Mouse (Mus musculus): ENCODE measurements around the gene Lysmd4.
"Not testable (repeated sequence)": the region's sequence is repeated elsewhere in the genome, so short reads cannot be mapped to it uniquely, and the experiment has no call there.

The Lysmd4 gene

GRCm38 (mm10) chr7:67230640-67231140 lies 8.3 kb downstream of the Lysmd4 start:
- no peak for DNase-seq (ENCODE audit: low spot score)

DNA sequence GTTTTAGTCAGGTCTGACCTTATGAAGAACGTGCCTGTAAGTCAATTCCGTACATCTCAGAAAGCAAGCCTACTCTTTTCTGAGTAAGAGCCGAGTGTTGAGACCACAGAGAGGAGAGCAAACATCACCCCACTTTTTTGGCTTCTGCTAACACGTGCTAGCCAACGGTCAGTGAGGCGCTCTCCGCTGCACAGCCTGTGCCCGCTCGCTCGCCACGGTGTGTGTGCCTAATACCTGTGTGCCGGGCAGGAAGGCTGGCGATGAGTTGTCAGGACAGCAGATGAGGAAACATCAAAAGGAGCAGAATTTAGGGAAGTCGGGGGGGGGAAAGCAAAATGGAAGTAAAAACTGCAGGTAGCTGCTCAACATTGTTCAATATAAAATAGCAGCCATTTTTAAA lies 10.2 kb downstream of the Lysmd4 start:
- no peak for DNase-seq (ENCODE audit: low spot score)

DNA sequence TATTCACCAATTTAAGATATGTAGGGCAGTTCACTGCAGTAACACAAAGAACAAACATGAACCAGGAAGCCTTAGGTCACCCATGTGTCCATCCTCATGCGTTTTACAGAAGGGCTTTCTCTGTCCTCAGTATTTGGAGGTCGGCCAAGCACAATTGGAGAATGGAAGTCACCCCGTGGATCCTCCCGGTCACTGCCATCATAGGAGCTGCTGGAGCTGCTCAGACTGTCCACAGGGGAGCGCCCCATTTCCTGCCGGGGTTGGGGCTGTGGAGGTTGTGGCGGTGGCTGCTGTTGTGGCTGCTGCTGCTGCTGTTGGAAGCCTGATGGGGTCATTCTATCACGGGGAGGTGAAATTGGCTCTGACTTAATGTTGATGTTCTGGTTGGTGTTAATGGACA lies 12.5 kb downstream of the Lysmd4 start:
- DNase-seq (ENCODE audit: low spot score) = no peak

DNA sequence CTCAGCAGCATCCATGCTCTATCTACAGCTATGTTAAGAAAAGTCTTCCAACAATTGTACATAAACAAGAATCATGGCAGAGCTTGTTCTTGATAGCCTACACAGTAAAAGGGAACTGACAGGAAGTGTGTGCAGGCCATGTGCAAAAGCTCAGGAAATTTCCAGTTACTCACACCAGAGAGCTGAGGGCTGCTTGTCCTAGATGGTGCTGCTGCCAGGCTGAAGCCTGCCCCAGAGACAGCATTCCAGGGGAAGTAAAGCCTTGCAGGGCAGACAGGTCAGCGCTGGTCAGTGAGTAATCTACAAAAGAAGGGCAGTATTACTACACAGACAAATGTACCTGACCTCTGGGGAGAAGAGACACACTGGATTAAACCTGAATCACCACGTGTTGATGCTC lies 14.0 kb downstream of the Lysmd4 start:
- no peak for DNase-seq (ENCODE audit: low spot score)

DNA sequence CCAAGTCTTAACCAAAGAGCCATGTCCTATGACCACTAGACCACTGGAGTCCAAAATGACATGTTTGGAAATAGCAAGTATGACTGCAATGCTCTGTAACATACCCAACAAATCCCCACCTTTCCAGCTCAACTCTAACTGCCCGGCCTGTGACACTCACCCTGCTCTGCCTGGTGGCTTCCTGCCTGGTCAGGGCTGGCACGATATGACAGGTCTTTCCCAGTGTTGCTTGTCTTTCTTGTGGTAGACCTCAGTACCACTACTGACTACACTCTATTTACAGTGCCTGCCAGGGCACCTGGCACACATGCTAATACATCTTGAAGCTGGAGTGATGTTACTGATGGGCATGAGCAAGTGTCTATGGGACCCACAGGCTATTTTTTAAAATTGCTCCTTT lies 15.4 kb downstream of the Lysmd4 start:
- DNase-seq (ENCODE audit: low spot score) = no peak

GRCm38 (mm10) chr7:67241969-67242368 lies 19.6 kb downstream of the Lysmd4 start:
- DNase-seq (ENCODE audit: low spot score) = no peak

GRCm38 (mm10) chr7:67243121-67243893 lies 21.0 kb downstream of the Lysmd4 start:
- DNase-seq (ENCODE audit: low spot score) = no peak

- no peak for DNase-seq (ENCODE audit: low spot score)
Observed at GRCm38 (mm10) chr7:67243894-67244282, 21.5 kb downstream of the Lysmd4 start.

DNA sequence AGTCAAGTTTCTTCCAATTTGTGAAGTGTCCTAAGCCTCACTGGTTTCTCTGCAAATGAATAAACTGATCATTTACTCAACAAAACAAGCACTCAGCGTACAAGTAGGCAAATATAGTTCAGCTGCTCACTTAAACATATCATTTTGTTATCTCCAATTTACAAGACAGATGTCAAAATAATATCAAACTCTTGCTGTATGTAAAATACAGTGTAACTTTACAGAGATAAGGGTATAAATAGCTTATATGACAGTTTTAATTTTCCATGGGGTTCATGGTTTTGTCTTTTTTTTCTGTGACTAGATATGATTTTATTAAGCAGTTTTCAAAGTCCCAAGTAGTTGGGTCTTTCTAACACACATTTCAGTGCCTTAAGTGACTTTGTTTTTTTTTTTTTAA lies 22.9 kb downstream of the Lysmd4 start:
- no peak for DNase-seq (ENCODE audit: low spot score)

DNA sequence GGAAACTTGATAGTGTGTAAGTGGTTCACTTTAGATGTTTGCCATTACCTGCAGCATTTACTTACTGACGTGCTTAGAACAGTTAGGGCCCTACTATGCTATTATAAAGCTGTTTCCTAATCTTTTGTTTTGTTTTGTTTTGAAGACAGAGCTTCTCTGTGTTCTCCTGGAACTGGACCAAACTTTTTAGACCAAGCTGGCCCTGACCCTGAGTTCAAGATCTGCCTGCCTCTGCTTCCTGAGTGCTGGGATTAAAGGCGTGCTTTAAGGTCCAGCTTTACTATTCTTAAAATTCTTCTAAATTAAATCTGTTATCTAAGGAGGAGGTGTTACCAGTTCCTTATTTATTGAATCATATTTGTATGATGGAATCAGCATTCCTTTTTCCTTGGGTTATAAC lies 23.7 kb downstream of the Lysmd4 start:
- no peak for DNase-seq (ENCODE audit: low spot score)

GRCm38 (mm10) chr7:67259828-67260563 lies 37.7 kb downstream of the Lysmd4 start:
- peak; percentile 70 for DNase-seq (ENCODE audit: low spot score)

- DNase-seq (ENCODE audit: low spot score) = not testable (repeated sequence)
Observed at GRCm38 (mm10) chr7:67270447-67270846, 48.1 kb downstream of the Lysmd4 start.

GRCm38 (mm10) chr7:67283581-67283980 lies 61.2 kb downstream of the Lysmd4 start:
- DNase-seq (ENCODE audit: low spot score) = no peak

- DNase-seq (ENCODE audit: low spot score) = no peak
Observed at GRCm38 (mm10) chr7:67287456-67287855, 65.1 kb downstream of the Lysmd4 start.

GRCm38 (mm10) chr7:67291356-67291755 lies 69.0 kb downstream of the Lysmd4 start:
- DNase-seq (ENCODE audit: low spot score) = no peak

GRCm38 (mm10) chr7:67296419-67296818 lies 74.1 kb downstream of the Lysmd4 start:
- no peak for DNase-seq (ENCODE audit: low spot score)

DNA sequence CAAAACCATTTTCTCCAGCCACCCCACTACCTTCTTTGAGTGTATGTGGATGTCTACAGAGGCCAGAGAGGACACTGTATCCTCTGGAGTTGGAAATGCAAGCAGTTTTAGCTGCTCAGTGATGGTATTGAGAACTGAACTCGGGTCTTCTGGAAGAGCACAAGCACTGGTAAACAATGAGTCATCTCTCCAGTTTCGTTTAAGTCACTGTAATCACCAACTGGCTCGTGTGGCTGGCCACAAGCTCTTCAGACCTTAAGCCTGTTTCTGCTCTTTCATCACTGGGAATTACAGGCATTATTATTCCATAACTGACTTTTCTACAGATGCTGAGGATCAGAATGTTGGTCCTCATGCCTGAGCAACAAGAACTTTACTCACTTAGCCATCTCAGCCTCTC lies 82.6 kb downstream of the Lysmd4 start:
- DNase-seq (ENCODE audit: low spot score) = no peak

DNA sequence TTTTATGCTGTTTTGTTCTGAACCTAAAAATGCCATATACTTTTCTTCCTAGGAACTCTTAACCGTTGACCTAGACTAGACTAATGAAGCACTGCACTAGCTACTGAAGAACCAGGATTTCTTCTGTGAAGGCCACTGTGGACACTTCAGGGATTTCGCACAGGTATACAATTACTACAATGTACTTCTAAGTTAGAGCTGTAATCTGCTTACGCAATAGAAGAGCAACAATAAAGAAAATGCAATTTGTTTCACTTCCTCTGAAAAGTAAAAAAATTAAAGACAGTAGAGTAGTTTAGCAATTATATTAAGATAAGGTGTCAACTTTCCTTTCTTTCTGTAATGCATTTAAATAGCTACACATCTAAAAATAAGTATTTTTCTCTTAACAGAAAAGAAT lies 84.7 kb downstream of the Lysmd4 start:
- no peak for DNase-seq (ENCODE audit: low spot score)

- no peak for DNase-seq (ENCODE audit: low spot score)
Observed at GRCm38 (mm10) chr7:67308102-67308501, 85.8 kb downstream of the Lysmd4 start.

- no peak for DNase-seq (ENCODE audit: low spot score)
Observed at GRCm38 (mm10) chr7:67310151-67310550, 87.8 kb downstream of the Lysmd4 start.

DNA sequence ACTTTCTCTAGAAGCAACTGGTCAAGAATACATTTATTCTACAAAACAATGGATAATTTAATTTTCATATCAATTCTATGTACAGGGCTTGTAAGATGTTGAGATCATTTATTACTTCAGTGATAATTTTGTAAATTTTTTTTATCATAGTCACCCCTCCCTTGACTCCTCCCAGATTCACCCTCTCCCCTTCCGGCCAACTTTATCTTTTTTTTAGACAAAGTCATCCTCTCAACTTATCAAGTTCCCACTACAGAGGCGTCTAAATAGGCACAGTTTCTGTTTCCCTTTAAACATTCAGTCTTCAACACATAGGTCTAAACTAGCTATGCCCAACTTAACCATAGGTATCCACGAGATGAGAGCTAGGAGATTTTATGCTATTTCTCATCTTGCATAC lies 90.9 kb downstream of the Lysmd4 start:
- no peak for DNase-seq (ENCODE audit: low spot score)

- DNase-seq (ENCODE audit: low spot score) = no peak
Observed at GRCm38 (mm10) chr7:67318697-67319096, 96.4 kb downstream of the Lysmd4 start.

DNA sequence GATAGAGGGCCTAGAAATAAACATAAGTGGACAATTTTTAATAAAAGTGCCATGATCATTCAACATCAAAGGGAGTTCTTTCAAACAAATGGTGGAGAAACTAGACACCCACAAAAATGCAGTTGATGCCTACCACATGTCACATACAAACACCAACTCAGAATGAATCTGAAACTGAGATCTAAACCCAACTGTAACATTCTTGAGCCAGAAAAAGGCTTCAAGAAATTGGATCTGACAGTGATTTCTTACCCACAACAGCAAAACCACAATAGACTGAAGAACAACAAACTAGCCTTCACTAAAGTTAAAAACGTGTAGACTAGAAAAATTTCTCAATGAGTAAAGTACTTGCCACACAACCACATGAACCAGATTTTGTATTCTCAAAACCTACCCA lies 98.0 kb downstream of the Lysmd4 start:
- DNase-seq (ENCODE audit: low spot score) = no peak

Measured in layer of hippocampus, adult 11-12 months (tissue).